Mouse (Mus musculus): Measurements from ENCODE around the gene Pitpna. TPM values are rescaled to one million over a fixed set of nuclear protein-coding genes. Genes with fewer than 3 reads are reported as not detected.

Pitpna gene
- polyA plus RNA-seq, 1 experiment from 2014 or later: 98.3 TPM

DNA sequence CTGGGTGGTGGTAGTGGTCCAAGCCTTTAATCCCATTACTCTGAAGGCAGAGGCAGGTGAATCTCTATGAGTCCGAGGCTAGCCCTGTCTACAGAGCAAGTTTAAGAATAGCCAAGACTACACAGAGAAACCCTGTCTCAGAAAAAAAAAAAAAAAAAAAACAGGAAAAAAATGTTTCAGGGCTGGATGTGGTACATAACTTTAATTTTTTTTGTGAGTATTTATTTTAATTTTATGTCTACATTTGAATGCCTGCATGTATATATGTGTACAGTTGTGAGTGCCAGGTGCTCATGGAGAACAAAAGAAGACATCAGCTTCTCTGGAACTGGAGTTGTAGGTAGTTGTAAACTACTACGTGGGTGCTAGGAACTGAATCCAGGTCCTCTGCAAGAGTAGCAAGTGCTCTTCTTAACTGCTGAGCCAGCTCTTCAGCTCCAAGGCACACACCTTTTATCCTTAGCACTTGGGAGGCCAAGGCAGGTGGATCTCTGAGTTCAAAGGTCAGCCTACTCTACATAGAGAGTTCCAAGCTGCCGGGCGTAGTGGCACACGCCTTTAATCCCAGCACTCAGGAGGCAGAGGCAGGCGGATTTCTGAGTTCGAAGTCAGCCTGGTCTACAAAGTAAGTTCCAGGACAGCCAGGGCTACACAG is 6.3 kb upstream of the Pitpna start:
- no peak overlapping the region for H3K27ac ChIP-seq (ENCODE audit: low read length)
- H3K36me3 ChIP-seq (ENCODE audit: control insufficient read depth, insufficient read depth, low read length): no peaks in the 10 kb centered on the region
- no peak for ATAC-seq
- no peaks in the 10 kb centered on the region for H3K4me1 ChIP-seq (ENCODE audit: control insufficient read depth, insufficient read depth, low read length)
- no peaks in the 10 kb centered on the region for H3K27me3 ChIP-seq (ENCODE audit: control insufficient read depth, insufficient read depth, low read depth, low read length)
- no peak overlapping the region for H3K9ac ChIP-seq (ENCODE audit: low read depth, low read length)
- no peaks in the 10 kb centered on the region for H3K9me3 ChIP-seq (replicated peaks; ENCODE audit: control insufficient read depth, low read length, poor library complexity, severe bottlenecking)
- no peak overlapping the region for H3K4me3 ChIP-seq (ENCODE audit: low read depth, low read length)
- no peak overlapping the region for H3K4me2 ChIP-seq (ENCODE audit: low read length)
- whole genome bisulfite sequencing: 95% methylated on average over 7 of the region's 7 CpGs

DNA sequence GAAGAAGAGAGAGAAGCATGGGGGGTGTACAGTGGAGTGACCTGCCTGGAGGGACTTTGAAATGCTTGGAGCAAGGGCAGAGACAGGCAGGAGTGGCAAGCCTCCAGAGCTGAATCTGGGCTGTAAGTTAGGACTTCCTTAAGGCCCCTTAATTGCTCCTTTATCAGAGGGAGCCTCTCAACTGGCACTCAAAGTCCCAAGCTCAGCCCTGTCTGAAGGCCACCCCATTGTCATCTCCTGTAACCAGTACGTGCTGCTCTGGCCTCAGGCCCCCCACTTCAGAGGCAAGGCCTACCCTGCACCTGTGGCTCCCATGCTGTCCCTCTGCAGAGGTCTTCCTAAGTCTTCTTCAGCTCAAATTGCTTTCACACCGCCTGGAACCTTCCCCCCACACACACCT is 4.4 kb upstream of the Pitpna start:
- no peak overlapping the region for H3K27ac ChIP-seq (ENCODE audit: low read length)
- no peak overlapping the region for H3K9ac ChIP-seq (ENCODE audit: low read depth, low read length)
- H3K9me3 ChIP-seq (replicated peaks; ENCODE audit: control insufficient read depth, low read length, poor library complexity, severe bottlenecking): no peaks in the 10 kb centered on the region
- 51% methylated on average over 2 of the region's 2 CpGs for WGBS
- no peak overlapping the region for H3K4me2 ChIP-seq (ENCODE audit: low read length)
- no peak overlapping the region for H3K4me3 ChIP-seq (ENCODE audit: low read depth, low read length)
- H3K27me3 ChIP-seq (ENCODE audit: control insufficient read depth, insufficient read depth, low read depth, low read length): no peaks in the 10 kb centered on the region
- peaks cover 6% of the 10 kb centered on the region for H3K4me1 ChIP-seq (ENCODE audit: control insufficient read depth, insufficient read depth, low read length)
- ATAC-seq: no peak
- no peaks in the 10 kb centered on the region for H3K36me3 ChIP-seq (ENCODE audit: control insufficient read depth, insufficient read depth, low read length)

DNA sequence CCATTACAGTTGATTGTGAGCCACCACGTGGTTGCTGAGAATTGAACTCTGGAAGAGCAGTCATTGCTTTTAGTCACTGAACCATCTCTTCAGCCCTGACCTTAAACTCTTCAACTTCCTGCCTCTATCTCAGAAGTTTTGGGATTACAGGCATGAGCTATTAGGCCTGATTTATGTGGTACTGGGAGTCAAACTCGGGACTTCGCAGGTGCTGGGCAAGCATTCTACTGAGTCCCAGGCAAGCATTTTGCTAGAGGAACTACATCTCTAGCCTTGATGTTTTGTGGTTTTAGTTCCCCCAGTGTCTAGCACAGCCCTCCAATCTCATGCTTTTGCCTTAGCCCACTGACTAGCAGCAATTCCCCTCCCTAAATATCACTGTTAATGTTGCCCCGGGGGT is 2.8 kb upstream of the Pitpna start:
- peaks cover 16% of the 10 kb centered on the region for H3K4me1 ChIP-seq (ENCODE audit: control insufficient read depth, insufficient read depth, low read length)
- no peaks in the 10 kb centered on the region for H3K9me3 ChIP-seq (replicated peaks; ENCODE audit: control insufficient read depth, low read length, poor library complexity, severe bottlenecking)
- WGBS: 88% methylated on average over 4 of the region's 4 CpGs
- H3K27ac ChIP-seq (ENCODE audit: low read length): no peak overlapping the region
- no peak overlapping the region for H3K4me3 ChIP-seq (ENCODE audit: low read depth, low read length)
- H3K9ac ChIP-seq (ENCODE audit: low read depth, low read length): no peak overlapping the region
- H3K27me3 ChIP-seq (ENCODE audit: control insufficient read depth, insufficient read depth, low read depth, low read length): no peaks in the 10 kb centered on the region
- no peak for ATAC-seq
- H3K36me3 ChIP-seq (ENCODE audit: control insufficient read depth, insufficient read depth, low read length): no peaks in the 10 kb centered on the region
- no peak overlapping the region for H3K4me2 ChIP-seq (ENCODE audit: low read length)

DNA sequence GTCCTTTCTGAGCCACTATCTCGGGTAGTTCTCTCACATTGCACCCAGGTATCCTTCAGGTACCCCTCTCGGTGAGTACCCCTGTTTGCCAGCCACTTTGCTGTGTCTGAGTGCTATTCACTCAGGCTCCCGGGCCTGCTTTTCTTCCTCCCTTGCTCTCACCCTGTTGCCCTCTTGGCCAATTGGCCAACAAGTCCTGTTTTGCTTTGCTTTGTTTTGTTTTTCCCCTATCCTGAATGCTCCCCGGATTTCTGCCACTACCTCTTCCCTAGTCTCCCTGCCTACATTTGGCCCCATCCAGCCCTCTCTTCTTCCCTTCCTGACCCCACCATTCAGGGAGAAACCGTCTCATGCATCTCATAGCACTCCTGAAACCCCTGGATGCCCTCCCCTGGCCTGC is 1.9 kb upstream of the Pitpna start:
- ATAC-seq: no peak
- H3K9ac ChIP-seq (ENCODE audit: low read depth, low read length): no peak overlapping the region
- no peak overlapping the region for H3K4me3 ChIP-seq (ENCODE audit: low read depth, low read length)
- no peaks in the 10 kb centered on the region for H3K36me3 ChIP-seq (ENCODE audit: control insufficient read depth, insufficient read depth, low read length)
- H3K4me2 ChIP-seq (ENCODE audit: low read length): no peak overlapping the region
- WGBS: 88% methylated on average over 5 of the region's 5 CpGs
- peaks cover 19% of the 10 kb centered on the region for H3K4me1 ChIP-seq (ENCODE audit: control insufficient read depth, insufficient read depth, low read length)
- H3K27me3 ChIP-seq (ENCODE audit: control insufficient read depth, insufficient read depth, low read depth, low read length): no peaks in the 10 kb centered on the region
- H3K9me3 ChIP-seq (replicated peaks; ENCODE audit: control insufficient read depth, low read length, poor library complexity, severe bottlenecking): no peaks in the 10 kb centered on the region
- no peak overlapping the region for H3K27ac ChIP-seq (ENCODE audit: low read length)

DNA sequence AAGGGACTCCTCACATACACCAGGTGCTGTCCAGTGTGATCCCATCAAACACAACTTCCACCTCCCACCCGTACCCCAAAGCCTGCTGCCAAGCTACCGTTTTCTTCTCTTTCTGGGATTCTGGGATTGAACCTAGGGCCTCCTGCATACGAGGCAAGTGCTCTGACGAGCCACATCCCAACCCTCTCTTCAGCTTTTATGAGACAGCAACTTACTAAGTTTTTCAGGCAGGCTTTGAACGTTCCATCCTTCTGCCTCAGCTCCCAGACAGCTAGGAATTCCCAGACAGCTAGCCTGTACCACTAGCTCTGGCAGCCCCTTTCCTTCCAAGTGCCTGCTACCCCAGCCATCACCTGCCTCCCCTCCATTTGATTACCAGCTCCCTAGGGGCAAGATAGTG is 934 bp upstream of the Pitpna start:
- ATAC-seq: no peak
- H3K4me2 ChIP-seq (ENCODE audit: low read length): no peak overlapping the region
- H3K9ac ChIP-seq (ENCODE audit: low read depth, low read length): no peak overlapping the region; the same call in 1 of the 2 replicates
- WGBS: 86% methylated on average over 5 of the region's 5 CpGs
- H3K27me3 ChIP-seq (ENCODE audit: control insufficient read depth, insufficient read depth, low read depth, low read length): no peaks in the 10 kb centered on the region
- no peaks in the 10 kb centered on the region for H3K9me3 ChIP-seq (replicated peaks; ENCODE audit: control insufficient read depth, low read length, poor library complexity, severe bottlenecking)
- H3K4me3 ChIP-seq (ENCODE audit: low read depth, low read length): no peak overlapping the region
- no peak overlapping the region for H3K27ac ChIP-seq (ENCODE audit: low read length)
- peaks cover 19% of the 10 kb centered on the region for H3K4me1 ChIP-seq (ENCODE audit: control insufficient read depth, insufficient read depth, low read length)
- no peaks in the 10 kb centered on the region for H3K36me3 ChIP-seq (ENCODE audit: control insufficient read depth, insufficient read depth, low read length)

DNA sequence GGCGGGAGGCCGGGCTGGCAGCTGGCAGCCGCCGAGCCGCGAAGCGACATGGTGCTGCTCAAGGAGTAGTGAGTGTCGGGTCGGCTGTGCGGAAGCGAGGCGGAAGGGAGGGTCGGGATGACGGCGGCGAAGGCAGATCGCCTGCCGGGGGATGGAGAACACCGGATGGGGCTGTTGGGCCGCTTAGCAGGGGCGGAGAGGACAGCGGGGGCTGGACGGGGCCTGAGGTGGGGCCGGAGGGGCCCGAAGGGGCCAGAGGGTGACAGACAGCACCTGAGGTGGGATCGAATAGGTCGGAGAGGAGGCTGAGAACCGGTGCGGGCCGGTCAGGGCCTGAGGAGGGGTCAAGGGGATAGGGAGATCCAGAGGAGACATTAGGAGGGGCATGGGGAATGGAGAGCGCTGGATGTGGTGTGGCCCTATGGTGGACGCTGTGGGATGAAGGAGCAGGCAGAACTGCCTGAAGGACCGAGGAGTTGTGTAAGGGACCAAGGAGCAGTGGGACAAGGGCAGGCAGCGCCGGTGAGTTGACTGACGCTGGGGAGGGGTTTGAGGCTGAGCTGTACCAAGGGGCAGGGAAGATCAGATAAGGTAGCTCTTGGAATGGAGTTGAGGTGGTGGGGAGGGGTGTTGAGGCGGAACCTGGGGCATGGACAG is 516 bp downstream of the Pitpna start:
- under 1% methylated on average over 37 of the region's 37 CpGs for WGBS
- ATAC-seq: peak; percentile 83
- Histone ChIP-seq H3K4me3 (ENCODE audit: low read depth, low read length) (peak overlapping the region; percentile 95), H3K9ac (ENCODE audit: low read depth, low read length) (peak overlapping the region; percentile 97), H3K4me1 (ENCODE audit: control insufficient read depth, insufficient read depth, low read length) (peaks cover 19% of the 10 kb centered on the region), H3K9me3 (replicated peaks; ENCODE audit: control insufficient read depth, low read length, poor library complexity, severe bottlenecking) (no peaks in the 10 kb centered on the region), H3K27ac (ENCODE audit: low read length) (peak overlapping the region; percentile 90), H3K36me3 (ENCODE audit: control insufficient read depth, insufficient read depth, low read length) (peaks cover 3% of the 10 kb centered on the region; the same call in 1 of the 2 replicates), H3K4me2 (ENCODE audit: low read length) (peak overlapping the region; percentile 82), H3K27me3 (ENCODE audit: control insufficient read depth, insufficient read depth, low read depth, low read length) (no peaks in the 10 kb centered on the region)

DNA sequence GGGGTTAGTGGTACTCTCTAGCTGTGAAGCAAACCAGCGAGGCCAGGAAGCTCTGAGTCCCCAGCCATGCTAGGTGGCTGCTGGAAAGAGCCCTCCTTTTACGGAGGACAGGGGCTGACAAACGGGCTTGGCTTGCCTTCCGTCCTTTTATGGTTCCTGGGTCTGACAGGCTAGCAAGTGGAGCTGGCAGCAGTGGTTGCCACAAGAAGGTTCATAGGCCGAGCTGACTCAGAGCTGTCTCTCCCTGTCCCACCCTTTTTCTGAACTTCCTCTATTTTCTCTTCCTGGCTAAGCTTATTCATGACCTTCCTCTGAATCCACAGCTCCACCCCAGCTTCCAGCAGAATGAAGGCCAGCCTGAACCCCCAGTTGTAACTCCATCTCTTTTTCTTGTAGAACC is 4.7 kb downstream of the Pitpna start:
- Histone ChIP-seq H3K9me3 (replicated peaks; ENCODE audit: control insufficient read depth, low read length, poor library complexity, severe bottlenecking) (no peaks in the 10 kb centered on the region), H3K4me1 (ENCODE audit: control insufficient read depth, insufficient read depth, low read length) (peaks cover 14% of the 10 kb centered on the region), H3K27ac (ENCODE audit: low read length) (no peak overlapping the region), H3K4me2 (ENCODE audit: low read length) (no peak overlapping the region), H3K4me3 (ENCODE audit: low read depth, low read length) (no peak overlapping the region), H3K36me3 (ENCODE audit: control insufficient read depth, insufficient read depth, low read length) (peaks cover 12% of the 10 kb centered on the region), H3K27me3 (ENCODE audit: control insufficient read depth, insufficient read depth, low read depth, low read length) (no peaks in the 10 kb centered on the region), H3K9ac (ENCODE audit: low read depth, low read length) (no peak overlapping the region)
- WGBS: 93% methylated on average over 5 of the region's 5 CpGs
- no peak for ATAC-seq

DNA sequence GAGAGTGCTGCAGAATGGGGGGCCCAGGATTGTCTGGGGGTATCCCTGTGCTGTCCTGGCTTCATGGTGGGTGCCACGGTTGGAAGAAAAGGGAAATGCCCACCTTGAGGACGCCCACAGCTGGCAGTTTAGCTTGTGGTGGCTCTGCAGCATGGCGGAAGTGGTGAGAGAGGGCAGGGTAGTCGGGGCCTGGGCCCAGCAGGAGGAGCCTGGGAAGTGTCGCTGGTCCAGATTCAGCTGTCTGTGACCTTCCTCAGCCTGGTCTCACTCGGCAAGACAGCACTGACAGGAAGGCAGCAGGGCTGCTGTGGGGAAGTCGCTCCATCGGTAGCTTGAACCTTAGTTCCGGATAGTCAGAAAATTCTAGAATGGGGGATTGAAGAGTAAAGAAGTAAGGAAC is 6.5 kb downstream of the Pitpna start:
- no peaks in the 10 kb centered on the region for H3K27me3 ChIP-seq (ENCODE audit: control insufficient read depth, insufficient read depth, low read depth, low read length)
- no peak overlapping the region for H3K27ac ChIP-seq (ENCODE audit: low read length)
- ATAC-seq: no peak
- no peak overlapping the region for H3K4me3 ChIP-seq (ENCODE audit: low read depth, low read length)
- no peak overlapping the region for H3K4me2 ChIP-seq (ENCODE audit: low read length)
- no peaks in the 10 kb centered on the region for H3K9me3 ChIP-seq (replicated peaks; ENCODE audit: control insufficient read depth, low read length, poor library complexity, severe bottlenecking)
- whole genome bisulfite sequencing: 88% methylated on average over 9 of the region's 9 CpGs
- peaks cover 7% of the 10 kb centered on the region for H3K4me1 ChIP-seq (ENCODE audit: control insufficient read depth, insufficient read depth, low read length)
- no peak overlapping the region for H3K9ac ChIP-seq (ENCODE audit: low read depth, low read length)
- H3K36me3 ChIP-seq (ENCODE audit: control insufficient read depth, insufficient read depth, low read length): peaks cover 22% of the 10 kb centered on the region

DNA sequence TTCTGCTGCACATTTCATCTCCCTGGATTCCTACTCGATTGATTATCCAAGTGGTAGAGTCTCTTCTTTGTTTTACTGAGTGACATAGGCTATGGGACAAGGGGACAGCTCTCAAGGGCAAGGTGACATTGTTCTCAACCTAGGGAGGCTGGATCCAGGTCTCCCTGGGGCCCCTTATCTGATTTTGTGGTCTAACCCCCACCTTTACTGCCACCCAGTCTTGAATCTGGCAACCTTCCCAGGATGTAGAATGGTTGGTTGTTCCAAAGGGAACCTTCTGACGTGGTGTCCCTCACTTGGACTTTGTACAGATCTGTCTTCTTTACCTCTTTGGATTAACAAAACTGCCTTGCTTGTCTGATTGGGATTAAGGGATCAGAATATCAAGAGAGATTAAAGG is 7.5 kb downstream of the Pitpna start:
- WGBS: 60% methylated on average over 2 of the region's 2 CpGs
- ATAC-seq: no peak
- Histone ChIP-seq H3K4me2 (ENCODE audit: low read length) (no peak overlapping the region), H3K27ac (ENCODE audit: low read length) (no peak overlapping the region), H3K9me3 (replicated peaks; ENCODE audit: control insufficient read depth, low read length, poor library complexity, severe bottlenecking) (no peaks in the 10 kb centered on the region), H3K27me3 (ENCODE audit: control insufficient read depth, insufficient read depth, low read depth, low read length) (no peaks in the 10 kb centered on the region), H3K4me3 (ENCODE audit: low read depth, low read length) (no peak overlapping the region), H3K36me3 (ENCODE audit: control insufficient read depth, insufficient read depth, low read length) (peaks cover 26% of the 10 kb centered on the region), H3K9ac (ENCODE audit: low read depth, low read length) (no peak overlapping the region), H3K4me1 (ENCODE audit: control insufficient read depth, insufficient read depth, low read length) (no peaks in the 10 kb centered on the region)

Data from midbrain, embryonic 16.5 days (tissue).